Comparison of ENCODE assay signal across 8 mouse cellular contexts in the genomic region with DNA sequence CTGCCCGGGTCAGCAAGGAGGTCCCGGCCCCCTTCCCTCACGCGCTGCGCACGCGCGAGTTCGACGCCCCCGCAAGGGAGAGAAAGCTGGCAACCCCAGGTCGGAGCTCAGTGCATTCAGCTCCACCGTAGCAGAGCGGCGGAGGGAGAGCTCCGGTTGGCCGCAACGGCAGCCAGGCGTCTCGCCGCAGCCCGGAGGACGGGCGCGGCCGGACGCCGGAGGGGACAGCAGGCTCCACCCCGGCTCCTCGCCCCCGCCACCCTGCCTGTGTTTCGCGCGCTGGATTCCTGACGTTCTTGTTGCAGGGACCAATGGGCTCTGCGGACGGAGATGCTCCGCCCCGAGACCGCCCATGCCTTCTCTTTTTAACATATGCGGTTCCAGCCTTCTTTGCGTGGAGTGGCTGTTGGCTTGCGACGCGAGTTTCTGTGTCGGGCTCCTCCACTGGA. TPM values are rescaled to one million over a fixed set of nuclear protein-coding genes. Genes with fewer than 3 reads are reported as not detected.
DNase-seq lines count a peak whose midpoint lies in the region; ATAC-seq and TF ChIP-seq lines count a peak whose summit lies in the region.

No protein-coding gene starts in this region.

- H3K4me3 ChIP-seq in bone marrow macrophage, adult 2 months (ENCODE audit: insufficient read depth, low read length): peak overlapping the region; percentile 72
- H3K4me3 ChIP-seq in embryonic facial prominence, embryonic 15.5 days (replicated peaks): peak overlapping the region; percentile 60
- peak overlapping the region; percentile 62 for H3K4me3 ChIP-seq in limb, embryonic 14.5 days (replicated peaks; ENCODE audit: low read length)
- peak overlapping the region; percentile 76 for H3K4me3 ChIP-seq in midbrain, embryonic 16.5 days (ENCODE audit: low read depth, low read length)

- ATAC-seq in embryonic facial prominence, embryonic 15.5 days (ENCODE audit: insufficient number of reproducible peaks, low FRiP score, low TSS enrichment, low read depth): peak; percentile 81
- ATAC-seq in limb, embryonic 14.5 days (ENCODE audit: low FRiP score, low read depth): peak; percentile 88
- ATAC-seq in midbrain, embryonic 16.5 days: peak; percentile 84

- WGBS in embryonic facial prominence, embryonic 15.5 days: under 1% methylated on average over 45 of the region's 46 CpGs
- WGBS in limb, embryonic 14.5 days: under 1% methylated on average over 36 of the region's 46 CpGs
- under 1% methylated on average over 33 of the region's 46 CpGs for WGBS in midbrain, embryonic 16.5 days

- no peak overlapping the region for H3K27ac ChIP-seq in bone marrow macrophage, adult 2 months (ENCODE audit: insufficient read depth, low read depth, low read length)
- H3K27ac ChIP-seq in embryonic facial prominence, embryonic 15.5 days (replicated peaks): peak overlapping the region; percentile 55; the same call in 1 of the 2 replicates
- no peak overlapping the region for H3K27ac ChIP-seq in limb, embryonic 14.5 days (replicated peaks; ENCODE audit: low read depth, low read length)
- peak overlapping the region; percentile 80 for H3K27ac ChIP-seq in midbrain, embryonic 16.5 days (ENCODE audit: low read length)

- peaks cover 50% of the 10 kb centered on the region for H3K27me3 ChIP-seq in embryonic facial prominence, embryonic 15.5 days
- H3K27me3 ChIP-seq in limb, embryonic 14.5 days (ENCODE audit: control insufficient read depth, insufficient read depth, low read length): peaks cover 65% of the 10 kb centered on the region
- peaks cover 40% of the 10 kb centered on the region for H3K27me3 ChIP-seq in midbrain, embryonic 16.5 days (ENCODE audit: control insufficient read depth, insufficient read depth, low read depth, low read length)

- no peak for TF ChIP-seq CTCF in bone marrow macrophage, adult 2 months (IDR thresholded peaks at IDR 0.05; ENCODE audit: low read depth, low read length)

- peak overlapping the region; percentile 98 for H3K4me2 ChIP-seq in embryonic facial prominence, embryonic 15.5 days (replicated peaks)
- peak overlapping the region; percentile 98 for H3K4me2 ChIP-seq in limb, embryonic 14.5 days (replicated peaks; ENCODE audit: low read depth, low read length, severe bottlenecking)
- peak overlapping the region; percentile 91 for H3K4me2 ChIP-seq in midbrain, embryonic 16.5 days (ENCODE audit: low read length)

- peak overlapping the region; percentile 39 for H3K9ac ChIP-seq in embryonic facial prominence, embryonic 15.5 days
- peak overlapping the region; percentile 66 for H3K9ac ChIP-seq in limb, embryonic 14.5 days (ENCODE audit: low read depth, low read length, severe bottlenecking)
- H3K9ac ChIP-seq in midbrain, embryonic 16.5 days (ENCODE audit: low read depth, low read length): peak overlapping the region; percentile 84

- peaks cover 3% of the 10 kb centered on the region; the same call in 1 of the 2 replicates for H3K4me1 ChIP-seq in bone marrow macrophage, adult 2 months (ENCODE audit: control insufficient read depth, insufficient read depth, low read length)
- peaks cover 55% of the 10 kb centered on the region for H3K4me1 ChIP-seq in embryonic facial prominence, embryonic 15.5 days
- H3K4me1 ChIP-seq in limb, embryonic 14.5 days (ENCODE audit: control insufficient read depth, insufficient read depth, low read length): peaks cover 19% of the 10 kb centered on the region
- peaks cover 29% of the 10 kb centered on the region for H3K4me1 ChIP-seq in midbrain, embryonic 16.5 days (ENCODE audit: control insufficient read depth, insufficient read depth, low read length)

- no peaks in the 10 kb centered on the region for H3K9me3 ChIP-seq in embryonic facial prominence, embryonic 15.5 days (replicated peaks)
- no peaks in the 10 kb centered on the region for H3K9me3 ChIP-seq in limb, embryonic 14.5 days (ENCODE audit: control insufficient read depth, low read length)
- no peaks in the 10 kb centered on the region for H3K9me3 ChIP-seq in midbrain, embryonic 16.5 days (replicated peaks; ENCODE audit: control insufficient read depth, low read length, poor library complexity, severe bottlenecking)

- TF ChIP-seq POLR2A in bone marrow macrophage, adult 2 months (IDR thresholded peaks at IDR 0.05; ENCODE audit: borderline replicate concordance, low read depth, low read length): no peak
- 0 out of 2 replicates have a peak, but pooled peaks have one; percentile 31 for TF ChIP-seq POLR2A in limb, embryonic 14.5 days (IDR thresholded peaks at IDR 0.05; ENCODE audit: borderline replicate concordance, extremely low read depth, insufficient read depth, insufficient read length)

- H3K36me3 ChIP-seq in embryonic facial prominence, embryonic 15.5 days: peaks cover 6% of the 10 kb centered on the region; the same call in 1 of the 2 replicates
- H3K36me3 ChIP-seq in limb, embryonic 14.5 days (ENCODE audit: control insufficient read depth, insufficient read depth, low read length): no peaks in the 10 kb centered on the region
- peaks cover 9% of the 10 kb centered on the region; the same call in 1 of the 2 replicates for H3K36me3 ChIP-seq in midbrain, embryonic 16.5 days (ENCODE audit: control insufficient read depth, insufficient read depth, low read length)

- peak; percentile 75 to 77 for DNase-seq in B cell, adult 2 months
- peak; percentile 92 for DNase-seq in heart, adult 8-10 months (ENCODE audit: low spot score)
- DNase-seq in kidney, adult 9 months: peak; percentile 86
- peak; percentile 87 for DNase-seq in limb, embryonic 14.5 days (ENCODE audit: low spot score)
- peak; percentile 74 to 89 for DNase-seq in spleen, postnatal 10 days (ENCODE audit: low spot score in 2 of 2)

RNA-seq across cellular contexts. Expression of gene Paqr4, which starts 0.5 kb away (rescaled TPM):
- polyA plus RNA-seq in bone marrow macrophage, adult 2 months (2012; ENCODE audit: insufficient read depth, insufficient read length, missing spikeins): 13.9 TPM in 2 replicates
- polyA plus RNA-seq in embryonic facial prominence, embryonic 15.5 days (2015; fragmentation: Nextera tagmentation; extraction: Ambion mirVana): 20.9 and 27.2 TPM in 2 replicates
- 10 to 100 TPM; 22.4 to 29.0 (median 26.4) TPM for total RNA-seq in heart, adult 8-10 months (2022)
- 9.7 and 13.4 TPM in 2 replicates for polyA plus RNA-seq in limb, embryonic 14.5 days (2012; rRNA removed)
- 15.7 and 17.3 TPM in 2 replicates for polyA plus RNA-seq in limb, embryonic 14.5 days (2014; fragmentation: Nextera tagmentation; extraction: Ambion mirVana)
- polyA plus RNA-seq in midbrain, embryonic 16.5 days (2015; fragmentation: Nextera tagmentation; extraction: Ambion mirVana): 70.9 and 75.7 TPM in 2 replicates

RNA-seq across cellular contexts. Expression of gene Kremen2, which starts 5.5 kb away (rescaled TPM):
- polyA plus RNA-seq in bone marrow macrophage, adult 2 months (2012; ENCODE audit: insufficient read depth, insufficient read length, missing spikeins): not detected in 2 replicates
- polyA plus RNA-seq in embryonic facial prominence, embryonic 15.5 days (2015; fragmentation: Nextera tagmentation; extraction: Ambion mirVana): 36.8 and 38.2 TPM in 2 replicates
- under 1 TPM in 1 of 4 experiments, not detected in 3; 0.26 TPM for total RNA-seq in heart, adult 8-10 months (2022)
- 40.1 and 50.6 TPM in 2 replicates for polyA plus RNA-seq in limb, embryonic 14.5 days (2012; rRNA removed)
- polyA plus RNA-seq in limb, embryonic 14.5 days (2014; fragmentation: Nextera tagmentation; extraction: Ambion mirVana): 42.4 and 42.6 TPM in 2 replicates
- polyA plus RNA-seq in midbrain, embryonic 16.5 days (2015; fragmentation: Nextera tagmentation; extraction: Ambion mirVana): 1.6 and 1.8 TPM in 2 replicates

RNA-seq across cellular contexts. Expression of gene Pkmyt1, which starts 14.0 kb away (rescaled TPM):
- polyA plus RNA-seq in bone marrow macrophage, adult 2 months (2012; ENCODE audit: insufficient read depth, insufficient read length, missing spikeins): 17.3 and 20.1 TPM in 2 replicates
- 49.6 and 55.8 TPM in 2 replicates for polyA plus RNA-seq in embryonic facial prominence, embryonic 15.5 days (2015; fragmentation: Nextera tagmentation; extraction: Ambion mirVana)
- 1 to 10 TPM in 2 of 4 experiments, under 1 TPM in 2; 0.78 to 1.5 (median 1.1) TPM for total RNA-seq in heart, adult 8-10 months (2022)
- 81.7 and 105 TPM in 2 replicates for polyA plus RNA-seq in limb, embryonic 14.5 days (2012; rRNA removed)
- 46.4 and 47.5 TPM in 2 replicates for polyA plus RNA-seq in limb, embryonic 14.5 days (2014; fragmentation: Nextera tagmentation; extraction: Ambion mirVana)
- polyA plus RNA-seq in midbrain, embryonic 16.5 days (2015; fragmentation: Nextera tagmentation; extraction: Ambion mirVana): 17.9 and 19.7 TPM in 2 replicates

RNA-seq across cellular contexts. Expression of gene 1520401A03Rik, which starts 17.6 kb away (rescaled TPM):
- not detected in 2 replicates for polyA plus RNA-seq in bone marrow macrophage, adult 2 months (2012; ENCODE audit: insufficient read depth, insufficient read length, missing spikeins)
- 1.0 and 1.1 TPM in 2 replicates for polyA plus RNA-seq in embryonic facial prominence, embryonic 15.5 days (2015; fragmentation: Nextera tagmentation; extraction: Ambion mirVana)
- total RNA-seq in heart, adult 8-10 months (2022): not detected
- 4.4 and 4.6 TPM in 2 replicates for polyA plus RNA-seq in limb, embryonic 14.5 days (2012; rRNA removed)
- 1.6 and 2.1 TPM in 2 replicates for polyA plus RNA-seq in limb, embryonic 14.5 days (2014; fragmentation: Nextera tagmentation; extraction: Ambion mirVana)
- polyA plus RNA-seq in midbrain, embryonic 16.5 days (2015; fragmentation: Nextera tagmentation; extraction: Ambion mirVana): 0.07 and 0.19 TPM in 2 replicates

RNA-seq across cellular contexts. Expression of gene Flywch1, which starts 31.2 kb away (rescaled TPM):
- polyA plus RNA-seq in bone marrow macrophage, adult 2 months (2012; ENCODE audit: insufficient read depth, insufficient read length, missing spikeins): 20.4 and 21.3 TPM in 2 replicates
- 71.9 and 72.1 TPM in 2 replicates for polyA plus RNA-seq in embryonic facial prominence, embryonic 15.5 days (2015; fragmentation: Nextera tagmentation; extraction: Ambion mirVana)
- total RNA-seq in heart, adult 8-10 months (2022): 10 to 100 TPM; 40.8 to 42.0 (median 40.9) TPM
- 47.1 and 58.5 TPM in 2 replicates for polyA plus RNA-seq in limb, embryonic 14.5 days (2012; rRNA removed)
- 66.2 and 74.8 TPM in 2 replicates for polyA plus RNA-seq in limb, embryonic 14.5 days (2014; fragmentation: Nextera tagmentation; extraction: Ambion mirVana)
- 205 and 220 TPM in 2 replicates for polyA plus RNA-seq in midbrain, embryonic 16.5 days (2015; fragmentation: Nextera tagmentation; extraction: Ambion mirVana)

Comparison
In these comparisons a context has a peak if more than half of its experiments do, and no peak if none do; other contexts are left out.
1. H3K27ac ChIP-seq: peak in embryonic facial prominence, embryonic 15.5 days (single experiment) and midbrain, embryonic 16.5 days (single experiment); none in bone marrow macrophage, adult 2 months (single experiment) and limb, embryonic 14.5 days (single experiment).
2. RNA of gene Kremen2, which starts 5.5 kb away (polyA plus RNA-seq): 40.1 to 50.6 TPM in limb, embryonic 14.5 days and 36.8 to 38.2 TPM in embryonic facial prominence, embryonic 15.5 days; 1.6 to 1.8 TPM in midbrain, embryonic 16.5 days and not detected in bone marrow macrophage, adult 2 months; every median in the first group is over 10 times any median in the second.
3. Peak in every context shown above with its lines, with median percentiles within 50 percentile points of each other: DNase-seq, H3K4me3 ChIP-seq, ATAC-seq, H3K4me2 ChIP-seq and H3K9ac ChIP-seq.